Mouse (Mus musculus): Measurements from ENCODE around the gene Rapgef5. TPM values are rescaled to one million over a fixed set of nuclear protein-coding genes. Genes with fewer than 3 reads are reported as not detected.

The Rapgef5 gene
- polyA plus RNA-seq, 1 experiment from 2014 or later: 15.2 TPM

DNA sequence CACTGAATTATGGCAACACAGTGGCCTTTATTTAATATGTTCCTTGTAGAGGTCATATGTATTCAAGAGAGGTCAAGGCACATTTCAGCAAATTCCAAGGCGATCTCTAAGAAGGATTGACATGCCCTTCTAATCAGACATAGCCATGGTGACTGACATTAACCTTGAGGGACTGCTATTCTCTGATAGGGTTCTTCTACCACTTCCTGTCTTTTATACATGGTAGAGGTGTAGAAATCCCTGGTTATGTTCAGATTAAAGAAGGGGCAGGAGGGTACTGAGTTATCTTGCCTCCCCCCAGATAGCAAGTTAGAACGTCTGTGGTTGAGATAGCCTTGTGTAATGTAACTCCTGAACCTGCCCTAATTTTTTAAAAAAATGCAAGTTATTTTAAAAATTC, 69.1 kb downstream of the Rapgef5 start:
- Histone ChIP-seq H3K4me1 (ENCODE audit: control insufficient read depth, insufficient read depth, low read length) (no peaks in the 10 kb centered on the region), H3K27ac (ENCODE audit: low read length) (no peak overlapping the region), H3K36me3 (ENCODE audit: control insufficient read depth, insufficient read depth) (no peaks in the 10 kb centered on the region), H3K9ac (ENCODE audit: low read length) (no peak overlapping the region), H3K27me3 (ENCODE audit: control insufficient read depth, insufficient read depth, low read length) (no peaks in the 10 kb centered on the region), H3K4me3 (ENCODE audit: low read length) (no peak overlapping the region), H3K4me2 (ENCODE audit: low read depth, low read length) (no peak overlapping the region), H3K9me3 (replicated peaks; ENCODE audit: control insufficient read depth, low read length) (no peaks in the 10 kb centered on the region)
- 51% methylated on average over 2 of the region's 2 CpGs for WGBS
- no peak for ATAC-seq (replicated peaks; ENCODE audit: extremely low read depth, insufficient read depth, low FRiP score)

DNA sequence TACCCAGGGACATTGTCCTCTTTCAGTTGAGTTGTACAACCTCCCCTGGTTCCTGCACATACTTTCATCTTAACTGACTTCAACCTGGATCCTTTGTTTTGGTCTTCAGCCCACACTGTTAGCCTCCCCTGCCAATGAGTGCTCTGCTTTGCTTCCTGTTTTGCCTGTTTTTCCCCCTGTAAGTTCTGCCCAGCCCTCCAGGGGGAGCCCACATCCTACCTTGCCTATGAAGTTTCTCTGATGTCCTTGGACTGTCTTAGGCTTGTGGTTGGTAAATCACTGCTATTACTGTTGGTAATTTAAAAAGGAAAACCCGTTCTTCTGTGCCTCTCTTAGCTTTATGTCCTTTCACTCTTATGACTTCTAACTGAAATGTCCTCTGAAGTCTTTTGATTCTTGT, 69.8 kb downstream of the Rapgef5 start:
- 37% methylated on average over 1 of the region's 1 CpGs for WGBS
- H3K9me3 ChIP-seq (replicated peaks; ENCODE audit: control insufficient read depth, low read length): no peaks in the 10 kb centered on the region
- no peak overlapping the region for H3K9ac ChIP-seq (ENCODE audit: low read length)
- no peaks in the 10 kb centered on the region for H3K4me1 ChIP-seq (ENCODE audit: control insufficient read depth, insufficient read depth, low read length)
- no peak overlapping the region for H3K27ac ChIP-seq (ENCODE audit: low read length)
- no peaks in the 10 kb centered on the region for H3K27me3 ChIP-seq (ENCODE audit: control insufficient read depth, insufficient read depth, low read length)
- no peak overlapping the region for H3K4me2 ChIP-seq (ENCODE audit: low read depth, low read length)
- no peaks in the 10 kb centered on the region for H3K36me3 ChIP-seq (ENCODE audit: control insufficient read depth, insufficient read depth)
- H3K4me3 ChIP-seq (ENCODE audit: low read length): no peak overlapping the region
- ATAC-seq (replicated peaks; ENCODE audit: extremely low read depth, insufficient read depth, low FRiP score): 0 out of 2 replicates have a peak, but pooled peaks have one; percentile 65

DNA sequence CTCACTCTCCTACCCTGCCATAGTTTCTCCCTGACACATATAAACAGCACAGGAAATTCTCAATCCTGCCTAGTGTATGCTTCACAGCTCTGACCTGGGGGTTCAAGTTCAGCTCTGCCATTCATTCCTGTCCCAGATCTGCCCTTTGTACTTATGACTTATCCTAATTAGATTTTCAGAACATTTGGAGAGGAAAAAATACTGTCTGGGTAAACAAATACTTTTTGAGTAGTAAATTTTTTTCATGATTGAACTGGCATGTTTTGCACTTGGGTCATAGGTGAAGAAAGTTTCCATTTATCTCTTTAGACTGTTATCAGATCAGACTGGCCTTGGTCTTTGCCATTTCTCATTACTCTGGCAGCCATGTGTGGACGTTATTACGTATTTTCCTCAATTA, 72.9 kb downstream of the Rapgef5 start:
- Histone ChIP-seq H3K4me1 (ENCODE audit: control insufficient read depth, insufficient read depth, low read length) (no peaks in the 10 kb centered on the region), H3K36me3 (ENCODE audit: control insufficient read depth, insufficient read depth) (no peaks in the 10 kb centered on the region), H3K9ac (ENCODE audit: low read length) (no peak overlapping the region), H3K4me2 (ENCODE audit: low read depth, low read length) (no peak overlapping the region), H3K27me3 (ENCODE audit: control insufficient read depth, insufficient read depth, low read length) (no peaks in the 10 kb centered on the region), H3K9me3 (replicated peaks; ENCODE audit: control insufficient read depth, low read length) (no peaks in the 10 kb centered on the region), H3K27ac (ENCODE audit: low read length) (no peak overlapping the region), H3K4me3 (ENCODE audit: low read length) (no peak overlapping the region)
- no peak for ATAC-seq (replicated peaks; ENCODE audit: extremely low read depth, insufficient read depth, low FRiP score)
- 85% methylated on average over 2 of the region's 2 CpGs for WGBS

DNA sequence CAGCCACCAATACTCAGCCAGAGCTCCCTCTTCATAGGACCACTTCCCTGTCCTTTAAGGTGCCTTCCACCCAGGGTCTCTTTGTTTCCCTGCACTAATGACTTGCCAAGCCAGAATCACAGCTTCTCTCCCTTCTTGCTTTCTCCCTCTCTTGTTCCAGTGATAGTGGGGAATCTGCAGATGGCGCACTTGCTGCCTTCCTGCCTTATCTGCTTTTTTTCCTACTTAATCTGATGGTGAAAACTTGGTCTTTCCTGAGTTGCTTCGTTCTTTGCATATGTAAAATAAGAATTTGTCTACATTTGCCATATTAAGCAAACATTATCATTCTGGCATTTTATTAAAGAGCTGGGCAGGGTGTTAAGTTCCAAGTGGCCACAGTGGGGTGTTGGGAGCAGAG, 75.7 kb downstream of the Rapgef5 start:
- Histone ChIP-seq H3K27me3 (ENCODE audit: control insufficient read depth, insufficient read depth, low read length) (no peaks in the 10 kb centered on the region), H3K9me3 (replicated peaks; ENCODE audit: control insufficient read depth, low read length) (peaks cover under 1% of the 10 kb centered on the region; the same call in 1 of the 2 replicates), H3K36me3 (ENCODE audit: control insufficient read depth, insufficient read depth) (peaks cover 4% of the 10 kb centered on the region; the same call in 1 of the 2 replicates), H3K4me2 (ENCODE audit: low read depth, low read length) (no peak overlapping the region), H3K27ac (ENCODE audit: low read length) (no peak overlapping the region), H3K4me1 (ENCODE audit: control insufficient read depth, insufficient read depth, low read length) (no peaks in the 10 kb centered on the region), H3K4me3 (ENCODE audit: low read length) (no peak overlapping the region), H3K9ac (ENCODE audit: low read length) (no peak overlapping the region)
- ATAC-seq (replicated peaks; ENCODE audit: extremely low read depth, insufficient read depth, low FRiP score): no peak
- WGBS: 27% methylated on average over 2 of the region's 2 CpGs

DNA sequence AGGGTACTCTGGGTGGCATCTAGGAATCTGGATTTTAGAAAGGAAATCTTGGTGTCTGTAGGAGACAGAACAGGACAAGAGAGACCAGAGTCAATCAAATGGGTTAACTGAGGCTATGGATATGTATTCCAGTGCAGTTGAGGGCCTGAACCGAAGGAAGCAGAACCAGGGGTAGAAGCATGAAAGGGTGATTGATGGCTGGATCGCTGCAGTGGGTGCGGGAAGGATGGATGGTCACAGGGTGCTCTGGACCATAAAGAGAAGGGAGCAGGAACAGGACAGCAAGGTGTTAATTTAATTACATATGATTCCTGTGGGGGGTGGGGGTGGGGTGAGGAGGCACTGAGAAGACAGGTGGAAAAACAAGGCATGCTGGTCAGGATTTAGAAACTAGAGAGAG, 76.3 kb downstream of the Rapgef5 start:
- Histone ChIP-seq H3K27ac (ENCODE audit: low read length) (no peak overlapping the region), H3K27me3 (ENCODE audit: control insufficient read depth, insufficient read depth, low read length) (no peaks in the 10 kb centered on the region), H3K4me3 (ENCODE audit: low read length) (no peak overlapping the region), H3K4me1 (ENCODE audit: control insufficient read depth, insufficient read depth, low read length) (no peaks in the 10 kb centered on the region), H3K36me3 (ENCODE audit: control insufficient read depth, insufficient read depth) (peaks cover 4% of the 10 kb centered on the region; the same call in 1 of the 2 replicates), H3K9me3 (replicated peaks; ENCODE audit: control insufficient read depth, low read length) (peaks cover 2% of the 10 kb centered on the region; the same call in 1 of the 2 replicates), H3K9ac (ENCODE audit: low read length) (no peak overlapping the region), H3K4me2 (ENCODE audit: low read depth, low read length) (no peak overlapping the region)
- WGBS: 70% methylated on average over 3 of the region's 3 CpGs
- ATAC-seq (replicated peaks; ENCODE audit: extremely low read depth, insufficient read depth, low FRiP score): no peak

DNA sequence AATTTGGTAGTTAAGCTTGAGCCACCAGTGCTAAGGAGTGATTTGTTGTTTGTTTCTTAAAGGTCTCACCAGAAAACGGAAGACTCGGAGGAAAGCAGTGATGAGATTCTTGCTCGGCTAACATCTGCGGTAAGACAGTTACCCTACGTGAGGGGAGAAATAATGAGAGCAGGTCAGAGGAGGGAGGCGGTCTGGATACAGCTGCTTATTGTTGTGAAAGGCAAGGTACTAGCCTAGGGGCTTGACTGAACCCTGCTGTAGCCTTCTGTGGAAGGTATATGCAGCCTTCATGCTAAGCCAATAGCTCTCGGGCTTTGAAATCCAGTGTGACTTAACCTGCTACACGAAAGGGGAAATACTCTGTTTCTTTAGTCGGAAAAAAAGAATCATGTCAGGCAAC, 78.9 kb downstream of the Rapgef5 start:
- Histone ChIP-seq H3K27me3 (ENCODE audit: control insufficient read depth, insufficient read depth, low read length) (no peaks in the 10 kb centered on the region), H3K9ac (ENCODE audit: low read length) (no peak overlapping the region), H3K4me1 (ENCODE audit: control insufficient read depth, insufficient read depth, low read length) (no peaks in the 10 kb centered on the region), H3K4me3 (ENCODE audit: low read length) (no peak overlapping the region), H3K27ac (ENCODE audit: low read length) (no peak overlapping the region), H3K9me3 (replicated peaks; ENCODE audit: control insufficient read depth, low read length) (peaks cover 2% of the 10 kb centered on the region; the same call in 1 of the 2 replicates), H3K4me2 (ENCODE audit: low read depth, low read length) (no peak overlapping the region), H3K36me3 (ENCODE audit: control insufficient read depth, insufficient read depth) (peaks cover 4% of the 10 kb centered on the region; the same call in 1 of the 2 replicates)
- 86% methylated on average over 9 of the region's 9 CpGs for WGBS
- ATAC-seq (replicated peaks; ENCODE audit: extremely low read depth, insufficient read depth, low FRiP score): no peak

DNA sequence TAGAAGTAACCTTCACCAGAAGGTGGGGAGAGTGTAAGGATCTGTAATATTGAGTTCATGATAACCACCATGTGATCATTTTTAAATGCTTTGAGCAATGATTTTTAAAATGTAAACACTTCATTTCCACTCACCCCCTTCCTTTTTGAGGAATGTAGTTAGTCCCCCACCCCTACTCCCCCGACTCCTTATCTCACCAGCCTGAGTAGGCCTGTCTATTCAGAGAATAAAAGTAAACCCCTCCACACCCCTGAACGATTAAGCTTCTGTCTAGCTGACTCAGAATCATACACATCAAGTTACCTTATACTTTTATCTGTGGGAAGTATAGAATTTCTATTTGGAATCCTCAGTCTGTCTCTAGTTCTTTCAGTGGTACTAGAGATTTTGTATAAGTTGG, 81.9 kb downstream of the Rapgef5 start:
- Histone ChIP-seq H3K9me3 (replicated peaks; ENCODE audit: control insufficient read depth, low read length) (peaks cover 2% of the 10 kb centered on the region; the same call in 1 of the 2 replicates), H3K4me1 (ENCODE audit: control insufficient read depth, insufficient read depth, low read length) (no peaks in the 10 kb centered on the region), H3K4me3 (ENCODE audit: low read length) (no peak overlapping the region), H3K27ac (ENCODE audit: low read length) (no peak overlapping the region), H3K36me3 (ENCODE audit: control insufficient read depth, insufficient read depth) (peaks cover 4% of the 10 kb centered on the region; the same call in 1 of the 2 replicates), H3K27me3 (ENCODE audit: control insufficient read depth, insufficient read depth, low read length) (no peaks in the 10 kb centered on the region), H3K4me2 (ENCODE audit: low read depth, low read length) (no peak overlapping the region), H3K9ac (ENCODE audit: low read length) (no peak overlapping the region)
- 23% methylated on average over 2 of the region's 2 CpGs for WGBS
- ATAC-seq (replicated peaks; ENCODE audit: extremely low read depth, insufficient read depth, low FRiP score): no peak

DNA sequence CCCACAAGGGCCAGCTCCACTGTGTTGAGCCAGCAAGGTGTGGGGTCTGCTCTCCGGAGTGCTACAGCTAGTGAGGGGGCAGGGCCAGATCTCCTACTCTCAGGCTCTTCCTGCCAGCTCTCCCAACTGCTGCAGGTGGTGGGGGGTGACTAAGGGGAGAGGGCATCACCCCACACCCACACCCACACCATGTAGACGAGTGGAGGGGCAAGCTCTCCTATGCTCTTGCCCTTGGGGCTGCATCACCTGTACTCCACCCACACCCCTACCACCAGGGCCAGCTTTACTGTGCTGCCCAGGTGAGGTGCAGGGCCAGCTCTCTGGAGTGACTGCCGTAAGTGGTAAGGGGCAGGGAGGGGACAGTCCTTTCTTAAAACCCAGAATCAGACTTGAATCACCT, 89.7 kb downstream of the Rapgef5 start:
- Histone ChIP-seq H3K9ac (ENCODE audit: low read length) (no peak overlapping the region), H3K4me2 (ENCODE audit: low read depth, low read length) (no peak overlapping the region), H3K36me3 (ENCODE audit: control insufficient read depth, insufficient read depth) (no peaks in the 10 kb centered on the region), H3K9me3 (replicated peaks; ENCODE audit: control insufficient read depth, low read length) (no peaks in the 10 kb centered on the region), H3K4me3 (ENCODE audit: low read length) (no peak overlapping the region), H3K27me3 (ENCODE audit: control insufficient read depth, insufficient read depth, low read length) (no peaks in the 10 kb centered on the region), H3K4me1 (ENCODE audit: control insufficient read depth, insufficient read depth, low read length) (no peaks in the 10 kb centered on the region), H3K27ac (ENCODE audit: low read length) (no peak overlapping the region)
- WGBS: 90% methylated on average over 3 of the region's 3 CpGs
- ATAC-seq (replicated peaks; ENCODE audit: extremely low read depth, insufficient read depth, low FRiP score): no peak

DNA sequence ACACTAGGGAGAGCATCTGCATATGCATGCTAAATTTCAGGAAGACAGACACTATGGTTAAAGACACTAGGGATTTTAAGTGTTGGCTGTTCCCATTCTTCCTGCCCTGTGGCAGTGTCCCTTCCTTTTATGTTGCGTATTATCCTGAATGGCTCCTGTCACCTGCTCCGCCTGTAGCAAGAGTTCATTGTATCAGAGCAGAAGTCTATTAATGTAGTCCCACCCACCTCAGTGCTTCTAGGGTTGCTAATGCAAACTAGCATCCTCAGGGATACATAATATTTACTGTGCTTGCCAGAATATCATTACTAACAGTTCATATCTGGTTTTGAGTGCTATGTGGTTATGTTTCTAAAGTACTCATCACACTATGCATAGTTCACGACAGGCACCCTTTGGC, 96.4 kb downstream of the Rapgef5 start:
- H3K9me3 ChIP-seq (replicated peaks; ENCODE audit: control insufficient read depth, low read length): no peaks in the 10 kb centered on the region
- H3K27me3 ChIP-seq (ENCODE audit: control insufficient read depth, insufficient read depth, low read length): no peaks in the 10 kb centered on the region
- WGBS: 77% methylated on average over 3 of the region's 3 CpGs
- H3K9ac ChIP-seq (ENCODE audit: low read length): no peak overlapping the region
- H3K36me3 ChIP-seq (ENCODE audit: control insufficient read depth, insufficient read depth): no peaks in the 10 kb centered on the region
- ATAC-seq (replicated peaks; ENCODE audit: extremely low read depth, insufficient read depth, low FRiP score): no peak
- H3K4me3 ChIP-seq (ENCODE audit: low read length): no peak overlapping the region
- H3K4me2 ChIP-seq (ENCODE audit: low read depth, low read length): no peak overlapping the region
- H3K4me1 ChIP-seq (ENCODE audit: control insufficient read depth, insufficient read depth, low read length): no peaks in the 10 kb centered on the region
- no peak overlapping the region for H3K27ac ChIP-seq (ENCODE audit: low read length)
